Mouse (Mus musculus) heart, adult 11 months (tissue): ENCODE measurements around the gene Ryr1.

Experiments used
- DNase-seq: peaks from one replicate; pipeline ENCODE4 v3.0.0; 2022

The Ryr1 gene

GRCm38 (mm10) chr7:29029690-29030656, 95.0 kb downstream of the Ryr1 start:
- DNase-seq: no peak

GRCm38 (mm10) chr7:29028761-29029160, 96.2 kb downstream of the Ryr1 start:
- no peak for DNase-seq

- no peak for DNase-seq
These were observed 98.2 kb downstream of the Ryr1 start for GRCm38 (mm10) chr7:29026811-29027210.

- DNase-seq: no peak
These were observed 98.8 kb downstream of the Ryr1 start for GRCm38 (mm10) chr7:29026195-29026594.

- no peak for DNase-seq
These were observed 99.4 kb downstream of the Ryr1 start for GRCm38 (mm10) chr7:29025566-29025965.

GRCm38 (mm10) chr7:29023514-29023913, 101.5 kb downstream of the Ryr1 start:
- no peak for DNase-seq

- DNase-seq: no peak
These were observed 102.5 kb downstream of the Ryr1 start for GRCm38 (mm10) chr7:29022479-29022878.

- no peak for DNase-seq
These were observed 105.3 kb downstream of the Ryr1 start for GRCm38 (mm10) chr7:29019447-29020220.

- DNase-seq: no peak
These were observed 107.8 kb downstream of the Ryr1 start for GRCm38 (mm10) chr7:29017222-29017621.

- DNase-seq: no peak
These were observed 108.5 kb downstream of the Ryr1 start for GRCm38 (mm10) chr7:29016440-29016839.

GRCm38 (mm10) chr7:29014984-29015383, 110.0 kb downstream of the Ryr1 start:
- DNase-seq: no peak

- DNase-seq: no peak
These were observed 116.3 kb downstream of the Ryr1 start for GRCm38 (mm10) chr7:29008714-29009113.

GRCm38 (mm10) chr7:29008171-29008570, 116.8 kb downstream of the Ryr1 start:
- no peak for DNase-seq

- no peak for DNase-seq
These were observed 117.5 kb downstream of the Ryr1 start for GRCm38 (mm10) chr7:29007224-29008101.

- DNase-seq: peak; percentile 95
These were observed 124.1 kb downstream of the Ryr1 start for GRCm38 (mm10) chr7:29000651-29001605.

- DNase-seq: no peak
These were observed 131.6 kb downstream of the Ryr1 start for GRCm38 (mm10) chr7:28993402-28993801.

GRCm38 (mm10) chr7:28992997-28993396, 132.0 kb downstream of the Ryr1 start:
- no peak for DNase-seq

GRCm38 (mm10) chr7:28991616-28992015, 133.4 kb downstream of the Ryr1 start:
- DNase-seq: no peak

GRCm38 (mm10) chr7:28990766-28991273, 134.2 kb downstream of the Ryr1 start:
- no peak for DNase-seq

GRCm38 (mm10) chr7:28985207-28985606, 139.8 kb downstream of the Ryr1 start:
- DNase-seq: peak; percentile 82

- no peak for DNase-seq
These were observed 140.5 kb downstream of the Ryr1 start for GRCm38 (mm10) chr7:28984452-28984851.
